Mouse (Mus musculus): Measurements from ENCODE around the gene Casp9.

Gene Casp9

DNA sequence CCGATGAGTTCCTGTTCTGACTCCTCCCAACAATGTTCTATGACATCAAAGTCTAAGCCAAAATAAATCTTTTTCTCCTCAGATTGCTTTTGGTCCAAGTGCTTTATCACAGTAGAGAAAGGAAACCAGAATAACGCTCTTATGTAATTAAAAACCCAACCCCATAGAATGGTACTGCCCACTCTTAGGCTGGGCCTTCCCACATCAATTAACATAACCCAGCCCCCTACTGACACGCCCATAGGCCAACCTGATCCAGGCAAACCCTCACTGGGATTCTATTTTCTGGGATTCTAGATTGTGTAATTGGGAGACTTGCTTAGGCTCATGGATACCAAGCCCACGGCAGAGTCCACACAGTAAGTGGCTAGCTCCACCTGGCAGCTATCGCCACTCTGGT is 71.6 kb downstream of the Casp9 start:
- DNase-seq (ENCODE audit: low spot score): no peak

All from embryo, embryonic 10.5 days (tissue).